Mouse (Mus musculus): Measurements from ENCODE around the gene U90926. TPM values are rescaled to one million over a fixed set of nuclear protein-coding genes. Genes with fewer than 3 reads are reported as not detected.
A peak's percentile ranks its signal among the peaks of the same experiment; 100 is the strongest.
"Not testable (repeated sequence)": the region's sequence is repeated elsewhere in the genome, so short reads cannot be mapped to it uniquely, and the experiment has no call there.

Gene U90926
- total RNA-seq, 2 experiments from 2014 or later: not detected

- DNase-seq: no peak
Measured at GRCm38 (mm10) chr5:92218915-92219793, 3.9 kb upstream of the U90926 start.

GRCm38 (mm10) chr5:92212231-92212630, 3.0 kb downstream of the U90926 start:
- no peak for DNase-seq

- DNase-seq: no peak
Measured at GRCm38 (mm10) chr5:92210205-92210604, 5.0 kb downstream of the U90926 start.

- no peak for DNase-seq
Measured at GRCm38 (mm10) chr5:92206121-92206520, 9.1 kb downstream of the U90926 start.

GRCm38 (mm10) chr5:92205706-92206105, 9.5 kb downstream of the U90926 start:
- peak; percentile 40 for DNase-seq

GRCm38 (mm10) chr5:92205184-92205583, 10.0 kb downstream of the U90926 start:
- DNase-seq: no peak

GRCm38 (mm10) chr5:92204162-92205036, 10.8 kb downstream of the U90926 start:
- DNase-seq: no peak

- DNase-seq: no peak
Measured at GRCm38 (mm10) chr5:92198266-92198665, 16.9 kb downstream of the U90926 start.

- no peak for DNase-seq
Measured at GRCm38 (mm10) chr5:92196895-92197811, 18.1 kb downstream of the U90926 start.

- not testable (repeated sequence) for DNase-seq
Measured at GRCm38 (mm10) chr5:92195716-92196115, 19.5 kb downstream of the U90926 start.

- DNase-seq: no peak
Measured at GRCm38 (mm10) chr5:92188881-92189483, 26.2 kb downstream of the U90926 start.

- no peak for DNase-seq
Measured at GRCm38 (mm10) chr5:92183071-92183830, 32.0 kb downstream of the U90926 start.

- DNase-seq: no peak
Measured at GRCm38 (mm10) chr5:92165976-92166375, 49.2 kb downstream of the U90926 start.

Other genes with a start within 250 kb of the U90926 start
- gene Odaph, start 227.9 kb downstream of the U90926 start, total RNA-seq (2021): not detected
- 1 to 10 TPM; 3.7 to 4.1 TPM for gene Cdkl2, start 171.5 kb downstream of the U90926 start, total RNA-seq (2021)
- 10 to 100 TPM; 48.8 to 51.7 TPM for gene G3bp2, start 131.7 kb downstream of the U90926 start, total RNA-seq (2021)
- 10 to 100 TPM; 56.6 to 58.4 TPM for gene Uso1, start 77.5 kb downstream of the U90926 start, total RNA-seq (2021)
- not detected for gene Ppef2, start 40.9 kb upstream of the U90926 start, total RNA-seq (2021)
- 10 to 100 TPM in 1 of 2 experiments, 1 to 10 TPM in 1; 5.1 to 10.1 TPM for gene Naaa, start 62.8 kb upstream of the U90926 start, total RNA-seq (2021)
- 10 to 100 TPM; 15.0 to 15.7 TPM for gene Sdad1, start 95.1 kb upstream of the U90926 start, total RNA-seq (2021)
- under 1 TPM; 0.20 to 0.86 TPM for gene Cxcl9, start 112.7 kb upstream of the U90926 start, total RNA-seq (2021)
- 100 to 1,000 TPM; 365 to 392 TPM for gene Art3, start 116.4 kb upstream of the U90926 start, total RNA-seq (2021)
- not detected for gene Cxcl10, start 133.5 kb upstream of the U90926 start, total RNA-seq (2021)
- 1 to 10 TPM; 9.1 to 9.7 TPM for gene Nup54, start 219.8 kb upstream of the U90926 start, total RNA-seq (2021)